Mouse (Mus musculus) hindbrain, embryonic 14.5 days (tissue): Measurements from ENCODE around the gene Dcaf17. TPM values are rescaled to one million over a fixed set of nuclear protein-coding genes. Genes with fewer than 3 reads are reported as not detected.

Experiments used
- ATAC-seq: fragments of 200-750 bp; cut with Nextera tagmentation; 2 replicates; pipeline ENCODE4 v1.8.0; 2017; ENCODE audit warnings: moderate number of reproducible peaks, mild to moderate bottlenecking, moderate TSS enrichment, moderate library complexity; ENCODE audit not compliant: low FRiP score
- DNase-seq: peaks from one replicate; pipeline ENCODE4 v3.0.0-alpha.2; 2015; ENCODE audit warnings: low spot score
- H3K27ac ChIP-seq: fragments of 300-500 bp; sonication (generic); 2 replicates; pipeline ENCODE4 v1.5.1; 2014; ENCODE audit warnings: mild to moderate bottlenecking, moderate library complexity
- H3K27me3 ChIP-seq: fragments of 300-500 bp; sonication (generic); 2 replicates; pipeline ENCODE4 v1.6.1; 2014; ENCODE audit warnings: mild to moderate bottlenecking, low read length, mixed read lengths; ENCODE audit not compliant: control insufficient read depth, insufficient read depth
- H3K36me3 ChIP-seq: fragments of 300-500 bp; sonication (generic); replicated peaks from 2 replicates; pipeline ENCODE4 v1.6.1; 2014; ENCODE audit not compliant: control insufficient read depth, insufficient read depth
- H3K4me1 ChIP-seq: fragments of 300-500 bp; sonication (generic); replicated peaks from 2 replicates; pipeline ENCODE4 v1.6.1; 2014; ENCODE audit warnings: antibody characterized with exemption, low read length, mixed read lengths; ENCODE audit not compliant: control insufficient read depth, insufficient read depth
- H3K4me2 ChIP-seq: fragments of 300-500 bp; sonication (generic); replicated peaks from 2 replicates; pipeline ENCODE4 v1.6.1; 2014; ENCODE audit warnings: mild to moderate bottlenecking, moderate library complexity
- H3K4me3 ChIP-seq: fragments of 300-500 bp; sonication (generic); replicated peaks from 2 replicates; pipeline ENCODE4 v1.5.1; 2014; ENCODE audit warnings: mild to moderate bottlenecking, low read length
- H3K9ac ChIP-seq: fragments of 300-500 bp; sonication (generic); 2 replicates; pipeline ENCODE4 v1.6.1; 2014
- H3K9me3 ChIP-seq: fragments of 300-500 bp; sonication (generic); 2 replicates; pipeline ENCODE4 v1.6.1; 2016; ENCODE audit warnings: low read length; ENCODE audit not compliant: control insufficient read depth
- WGBS: fragments of 180-500 bp; shearing (Covaris S2); extraction: QIAGEN DNeasy Blood & Tissue Kit; methylation state at CpG from one replicate; pipeline ENCODE4 v1.1.7; 2014; 5-methylcytosine and 5-hydroxymethylcytosine counted together
- polyA plus RNA-seq: library from polyadenylated mRNA; unstranded; fragments of >200 nt; fragmentation: Nextera tagmentation; extraction: Ambion mirVana; gene quantifications from 2 replicates; pipeline ENCODE4 v1.2.1, GENCODE M21; 2014

Gene Dcaf17
- polyA plus RNA-seq, 1 experiment from 2014 or later = 27.9 TPM

GRCm38 (mm10) chr2:71147816-71148215 is 92.7 kb downstream of the Dcaf17 start:
- H3K36me3 ChIP-seq = no peaks in the 10 kb centered on the region
- no peak overlapping the region for H3K9ac ChIP-seq
- H3K4me3 ChIP-seq = no peak overlapping the region
- no peaks in the 10 kb centered on the region for H3K27me3 ChIP-seq
- no peak overlapping the region for H3K27ac ChIP-seq
- H3K9me3 ChIP-seq = no peaks in the 10 kb centered on the region; the same call in 1 of the 2 replicates
- H3K4me1 ChIP-seq = peaks cover 6% of the 10 kb centered on the region; the same call in 1 of the 2 replicates
- no peak overlapping the region for H3K4me2 ChIP-seq
- WGBS = 42% methylated on average over 6 of the region's 6 CpGs
- no peak for ATAC-seq
- DNase-seq = no peak

Other genes starting within 250 kb of the Dcaf17 start
- gene Tlk1, start 229.6 kb upstream of the Dcaf17 start, polyA plus RNA-seq = 28.1 and 29.9 TPM in 2 replicates
- gene Mettl8, start 255 bp downstream of the Dcaf17 start, polyA plus RNA-seq = 10.9 and 13.3 TPM in 2 replicates
- gene Cybrd1, start 62.6 kb downstream of the Dcaf17 start, polyA plus RNA-seq = 4.1 and 4.3 TPM in 2 replicates
- gene Dync1i2, start 156.4 kb downstream of the Dcaf17 start, polyA plus RNA-seq = 224 and 227 TPM in 2 replicates